Mouse (Mus musculus) megakaryocyte, embryonic 14.5 days (primary cell): ENCODE measurements around the gene Mrpl14.

ENCODE experiments used
- FLI1 ChIP-seq: IDR thresholded peaks from 2 replicates; pipeline ENCODE4 v1.6.1; 2012; ENCODE audit warnings: low read length, inconsistent platforms, mixed read lengths
- GATA1 ChIP-seq: IDR thresholded peaks from 3 replicates; pipeline ENCODE4 v1.6.1; 2012; ENCODE audit warnings: mixed read lengths, low read length, inconsistent platforms, borderline replicate concordance

DNA sequence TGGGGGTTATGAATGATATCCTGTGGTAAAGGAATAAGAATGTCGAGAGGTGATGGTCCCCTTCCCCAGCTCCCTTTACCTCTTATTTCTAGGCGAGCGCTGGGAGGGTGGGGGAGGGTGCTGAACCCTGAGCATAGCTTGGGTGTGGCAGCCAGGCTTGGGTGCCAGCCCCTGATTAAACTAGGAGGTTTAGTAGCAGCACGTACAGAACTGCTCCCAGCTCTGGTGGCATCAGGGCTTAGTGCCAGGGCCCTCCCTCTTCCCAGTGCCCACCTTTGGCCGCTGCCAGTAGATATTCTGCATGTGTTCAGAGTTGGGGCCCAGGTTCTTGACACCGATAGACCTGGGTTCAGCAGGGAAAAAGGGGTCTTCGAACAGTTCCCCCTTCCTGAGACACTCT, 32.9 kb upstream of the Mrpl14 start:
- TF ChIP-seq GATA1 (no peak), FLI1 (no peak)
